Mouse (Mus musculus) spleen, adult 2 months (tissue): ENCODE results near the gene 5031439G07Rik.

Experiments used
- CTCF ChIP-seq: fragments of 200-500 bp; IDR thresholded peaks from 2 replicates; pipeline ENCODE4 v1.5.1; 2011; ENCODE audit warnings: mild to moderate bottlenecking, inconsistent platforms; ENCODE audit not compliant: insufficient read depth, insufficient read length, insufficient replicate concordance; ENCODE audit errors: extremely low read depth
- POLR2A ChIP-seq: fragments of 200-500 bp; IDR thresholded peaks from 2 replicates; pipeline ENCODE4 v1.6.1; 2011; ENCODE audit warnings: low read depth, low read length, inconsistent platforms

DNA sequence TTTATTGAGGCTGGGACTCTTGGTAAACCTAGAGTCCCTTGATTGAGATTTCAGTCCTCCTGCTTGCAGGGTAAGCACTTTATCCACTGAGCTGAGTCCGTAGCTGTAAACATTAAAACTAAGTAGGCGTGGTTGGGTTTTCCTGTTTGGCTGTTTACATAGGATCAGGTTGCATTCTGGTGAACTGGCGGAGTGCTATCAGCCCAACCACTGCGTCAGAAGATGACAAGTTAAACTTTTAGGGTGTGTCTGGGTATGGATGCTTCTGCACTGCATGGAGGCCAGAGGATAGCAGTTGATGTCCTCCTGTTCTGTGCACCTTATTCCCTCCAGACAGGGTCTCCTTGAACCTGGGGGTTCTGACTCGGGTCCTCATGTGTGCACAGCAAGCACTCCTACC, 56.0 kb downstream of the 5031439G07Rik start:
- no peak for TF ChIP-seq CTCF
- TF ChIP-seq POLR2A = no peak
